13 mouse cellular contexts compared by ENCODE assay signal in genomic region chr8:122593783-122594507, GRCm38 (mm10). TPM values are rescaled to one million over a fixed set of nuclear protein-coding genes. Genes with fewer than 3 reads are reported as not detected.
DNase-seq lines count a peak whose midpoint lies in the region; ATAC-seq lines count a peak whose summit lies in the region.
"Had no signal": no experiment of that assay in that cellular context is flagged by ENCODE, and none has a peak within 500 bp of the region (broad histone marks: within the 10 kb centered on the region; RNA-seq: fewer than 3 reads in every experiment).

No protein-coding gene starts in this region.

- H3K4me3 ChIP-seq in heart, embryonic 13.5 days, result no peak overlapping the region
- no peak overlapping the region for H3K4me3 ChIP-seq in heart, embryonic 11.5 days (ENCODE audit: low read depth, low read length)
- H3K4me3 ChIP-seq in forebrain, embryonic 15.5 days, result no peak overlapping the region
- H3K4me3 ChIP-seq in liver, embryonic 12.5 days, result no peak overlapping the region

- WGBS in heart, embryonic 13.5 days, result 69% methylated on average over 19 of the region's 19 CpGs
- 59% methylated on average over 19 of the region's 19 CpGs for WGBS in heart, embryonic 11.5 days (ENCODE audit: insufficient replicate concordance)
- WGBS in forebrain, embryonic 15.5 days, result 76% methylated on average over 19 of the region's 19 CpGs
- 76% methylated on average over 19 of the region's 19 CpGs for WGBS in liver, embryonic 12.5 days (ENCODE audit: insufficient replicate concordance)

- no peak overlapping the region for H3K27ac ChIP-seq in heart, embryonic 13.5 days (replicated peaks)
- no peak overlapping the region for H3K27ac ChIP-seq in heart, embryonic 11.5 days (ENCODE audit: low read depth, low read length)
- peak overlapping the region; percentile 56 for H3K27ac ChIP-seq in forebrain, embryonic 15.5 days (replicated peaks)
- 0 out of 2 replicates have a peak overlapping the region, but pooled peaks have one; percentile 25 for H3K27ac ChIP-seq in liver, embryonic 12.5 days
- H3K27ac ChIP-seq: liver, embryonic 14.5 days had no signal

- peak; percentile 69 for DNase-seq in cerebellum, adult 11-12 months
- no peak for DNase-seq in thymus, postnatal 14 days
- no peak for DNase-seq in frontal cortex, postnatal 25 days (ENCODE audit: low spot score in 2 of 2)
- no peak for DNase-seq in embryo, embryonic 11 days
- DNase-seq: gastrocnemius, postnatal 25 days; heart, postnatal 14 days; kidney, adult 2 months had no signal

- H3K36me3 ChIP-seq in heart, embryonic 13.5 days, result peaks cover 21% of the 10 kb centered on the region
- no peaks in the 10 kb centered on the region; the same call in 1 of the 2 replicates for H3K36me3 ChIP-seq in heart, embryonic 11.5 days (ENCODE audit: control insufficient read depth, insufficient read depth, low read length)
- H3K36me3 ChIP-seq in forebrain, embryonic 15.5 days, result no peaks in the 10 kb centered on the region
- H3K36me3 ChIP-seq in liver, embryonic 12.5 days, result no peaks in the 10 kb centered on the region

- H3K9me3 ChIP-seq in heart, embryonic 13.5 days, result no peaks in the 10 kb centered on the region
- no peaks in the 10 kb centered on the region for H3K9me3 ChIP-seq in heart, embryonic 11.5 days (replicated peaks; ENCODE audit: control insufficient read depth, low read length)
- no peaks in the 10 kb centered on the region for H3K9me3 ChIP-seq in forebrain, embryonic 15.5 days
- no peaks in the 10 kb centered on the region for H3K9me3 ChIP-seq in liver, embryonic 12.5 days (replicated peaks)

- peaks cover 14% of the 10 kb centered on the region for H3K4me1 ChIP-seq in heart, embryonic 13.5 days
- H3K4me1 ChIP-seq in heart, embryonic 11.5 days (ENCODE audit: control insufficient read depth, insufficient read depth, low read length), result peaks cover 9% of the 10 kb centered on the region
- H3K4me1 ChIP-seq in forebrain, embryonic 15.5 days, result no peaks in the 10 kb centered on the region
- peaks cover 21% of the 10 kb centered on the region for H3K4me1 ChIP-seq in liver, embryonic 12.5 days

- no peak overlapping the region for H3K4me2 ChIP-seq in heart, embryonic 13.5 days
- H3K4me2 ChIP-seq in heart, embryonic 11.5 days, result no peak overlapping the region
- no peak overlapping the region for H3K4me2 ChIP-seq in forebrain, embryonic 15.5 days (replicated peaks)
- no peak overlapping the region for H3K4me2 ChIP-seq in liver, embryonic 12.5 days

- peaks cover 6% of the 10 kb centered on the region; the same call in 1 of the 2 replicates for H3K27me3 ChIP-seq in heart, embryonic 13.5 days (replicated peaks)
- H3K27me3 ChIP-seq in heart, embryonic 11.5 days (ENCODE audit: control insufficient read depth, insufficient read depth, low read length), result peaks cover 3% of the 10 kb centered on the region; the same call in 1 of the 2 replicates
- H3K27me3 ChIP-seq in forebrain, embryonic 15.5 days, result no peaks in the 10 kb centered on the region
- H3K27me3 ChIP-seq in liver, embryonic 12.5 days (replicated peaks), result peaks cover 5% of the 10 kb centered on the region; the same call in 1 of the 2 replicates

- peak overlapping the region; percentile 19; the same call in 1 of the 2 replicates for H3K9ac ChIP-seq in heart, embryonic 13.5 days
- H3K9ac ChIP-seq in heart, embryonic 11.5 days (ENCODE audit: low read depth, low read length), result no peak overlapping the region
- no peak overlapping the region for H3K9ac ChIP-seq in forebrain, embryonic 15.5 days (replicated peaks)
- no peak overlapping the region for H3K9ac ChIP-seq in liver, embryonic 12.5 days
- H3K9ac ChIP-seq: liver, embryonic 14.5 days had no signal

- no peak for ATAC-seq in heart, embryonic 13.5 days (ENCODE audit: extremely low read depth, insufficient number of reproducible peaks, low FRiP score, low TSS enrichment)
- ATAC-seq in heart, embryonic 11.5 days (replicated peaks; ENCODE audit: insufficient number of reproducible peaks, low FRiP score, low TSS enrichment), result no peak
- no peak for ATAC-seq in forebrain, embryonic 15.5 days (replicated peaks)
- ATAC-seq in liver, embryonic 12.5 days, result no peak

RNA-seq across cellular contexts. Expression of gene Aprt, which starts 17.2 kb away (rescaled TPM):
- 251 and 271 TPM in 2 replicates for polyA plus RNA-seq in heart, embryonic 13.5 days (2015; fragmentation: Nextera tagmentation; extraction: Ambion mirVana)
- polyA plus RNA-seq in heart, embryonic 11.5 days (2014; fragmentation: Nextera tagmentation; extraction: Ambion mirVana), result 250 and 262 TPM in 2 replicates
- 187 TPM in 2 replicates for polyA plus RNA-seq in forebrain, embryonic 15.5 days (2015; fragmentation: Nextera tagmentation; extraction: Ambion mirVana)
- 226 and 253 TPM in 2 replicates for polyA plus RNA-seq in liver, embryonic 12.5 days (2016; fragmentation: Nextera tagmentation; extraction: Ambion mirVana)

RNA-seq across cellular contexts. Expression of gene Galns, which starts 17.3 kb away (rescaled TPM):
- polyA plus RNA-seq in heart, embryonic 13.5 days (2015; fragmentation: Nextera tagmentation; extraction: Ambion mirVana), result 11.1 and 11.9 TPM in 2 replicates
- polyA plus RNA-seq in heart, embryonic 11.5 days (2014; fragmentation: Nextera tagmentation; extraction: Ambion mirVana), result 11.4 and 12.3 TPM in 2 replicates
- 4.4 and 4.5 TPM in 2 replicates for polyA plus RNA-seq in forebrain, embryonic 15.5 days (2015; fragmentation: Nextera tagmentation; extraction: Ambion mirVana)
- polyA plus RNA-seq in liver, embryonic 12.5 days (2016; fragmentation: Nextera tagmentation; extraction: Ambion mirVana), result 4.6 TPM in 2 replicates

RNA-seq across cellular contexts. Expression of gene Trappc2l, which starts 17.5 kb away (rescaled TPM):
- 55.6 and 74.0 TPM in 2 replicates for polyA plus RNA-seq in heart, embryonic 13.5 days (2015; fragmentation: Nextera tagmentation; extraction: Ambion mirVana)
- polyA plus RNA-seq in heart, embryonic 11.5 days (2014; fragmentation: Nextera tagmentation; extraction: Ambion mirVana), result 49.8 and 60.0 TPM in 2 replicates
- 80.4 and 87.9 TPM in 2 replicates for polyA plus RNA-seq in forebrain, embryonic 15.5 days (2015; fragmentation: Nextera tagmentation; extraction: Ambion mirVana)
- 27.2 and 30.0 TPM in 2 replicates for polyA plus RNA-seq in liver, embryonic 12.5 days (2016; fragmentation: Nextera tagmentation; extraction: Ambion mirVana)

RNA-seq across cellular contexts. Expression of gene Cdt1, which starts 26.1 kb away (rescaled TPM):
- 31.0 and 34.6 TPM in 2 replicates for polyA plus RNA-seq in heart, embryonic 13.5 days (2015; fragmentation: Nextera tagmentation; extraction: Ambion mirVana)
- polyA plus RNA-seq in heart, embryonic 11.5 days (2014; fragmentation: Nextera tagmentation; extraction: Ambion mirVana), result 29.5 and 30.4 TPM in 2 replicates
- 14.6 and 16.3 TPM in 2 replicates for polyA plus RNA-seq in forebrain, embryonic 15.5 days (2015; fragmentation: Nextera tagmentation; extraction: Ambion mirVana)
- polyA plus RNA-seq in liver, embryonic 12.5 days (2016; fragmentation: Nextera tagmentation; extraction: Ambion mirVana), result 65.7 and 66.8 TPM in 2 replicates

RNA-seq across cellular contexts. Expression of gene Pabpn1l, which starts 28.6 kb away (rescaled TPM):
- not detected in 2 replicates for polyA plus RNA-seq in heart, embryonic 13.5 days (2015; fragmentation: Nextera tagmentation; extraction: Ambion mirVana)
- polyA plus RNA-seq in heart, embryonic 11.5 days (2014; fragmentation: Nextera tagmentation; extraction: Ambion mirVana), result not detected in 2 replicates
- polyA plus RNA-seq in forebrain, embryonic 15.5 days (2015; fragmentation: Nextera tagmentation; extraction: Ambion mirVana), result not detected in 2 replicates
- polyA plus RNA-seq in liver, embryonic 12.5 days (2016; fragmentation: Nextera tagmentation; extraction: Ambion mirVana), result not detected in 2 replicates
- polyA plus RNA-seq: C2C12; liver, embryonic 14.5 days had no signal

Comparison
In these comparisons a context has a peak if more than half of its experiments do, and no peak if none do; other contexts are left out.
1. H3K27ac ChIP-seq: peak in forebrain, embryonic 15.5 days (single experiment) and liver, embryonic 12.5 days (single experiment); none in heart, embryonic 13.5 days (single experiment) and heart, embryonic 11.5 days (single experiment).